Mouse (Mus musculus) hindbrain, embryonic 11.5 days (tissue): ENCODE data around the gene Fars2. TPM values are rescaled to one million over a fixed set of nuclear protein-coding genes. Genes with fewer than 3 reads are reported as not detected.

Experiments used
- ATAC-seq: fragments of 200-750 bp; cut with Nextera tagmentation; 2 replicates; pipeline ENCODE4 v1.8.0; 2017; ENCODE audit warnings: mild to moderate bottlenecking, moderate TSS enrichment, moderate library complexity; ENCODE audit not compliant: low FRiP score
- DNase-seq: peaks from one replicate; pipeline ENCODE4 v3.0.0-alpha.2; 2015; ENCODE audit warnings: low spot score
- H3K27ac ChIP-seq: fragments of 300-500 bp; sonication (generic); 2 replicates; pipeline ENCODE4 v1.5.1; 2014; ENCODE audit warnings: mild to moderate bottlenecking, low read depth, low read length
- H3K27me3 ChIP-seq: fragments of 300-500 bp; sonication (generic); 2 replicates; pipeline ENCODE4 v1.6.1; 2014; ENCODE audit warnings: mild to moderate bottlenecking, low read length, moderate library complexity, mixed read lengths; ENCODE audit not compliant: control insufficient read depth, insufficient read depth
- H3K36me3 ChIP-seq: fragments of 300-500 bp; sonication (generic); 2 replicates; pipeline ENCODE4 v1.6.1; 2014; ENCODE audit warnings: mild to moderate bottlenecking, low read length, moderate library complexity, mixed read lengths; ENCODE audit not compliant: control insufficient read depth, insufficient read depth
- H3K4me1 ChIP-seq: fragments of 300-500 bp; sonication (generic); replicated peaks from 2 replicates; pipeline ENCODE4 v1.6.1; 2014; ENCODE audit warnings: low read length, mixed read lengths; ENCODE audit not compliant: control insufficient read depth, insufficient read depth
- H3K4me2 ChIP-seq: fragments of 300-500 bp; sonication (generic); replicated peaks from 2 replicates; pipeline ENCODE4 v1.6.1; 2014; ENCODE audit warnings: mild to moderate bottlenecking, low read depth, low read length
- H3K4me3 ChIP-seq: fragments of 300-500 bp; sonication (generic); 2 replicates; pipeline ENCODE4 v1.5.1; 2014; ENCODE audit warnings: low read depth, low read length
- H3K9ac ChIP-seq: fragments of 300-500 bp; sonication (generic); 2 replicates; pipeline ENCODE4 v1.6.1; 2014; ENCODE audit warnings: low read depth, low read length
- H3K9me3 ChIP-seq: fragments of 300-500 bp; sonication (generic); 2 replicates; pipeline ENCODE4 v1.6.1; 2016; ENCODE audit warnings: low read length; ENCODE audit not compliant: control insufficient read depth
- WGBS: fragments of 180-500 bp; shearing (Covaris S2); extraction: QIAGEN DNeasy Blood & Tissue Kit; methylation state at CpG from one replicate; pipeline ENCODE4 v1.1.7; 2014; 5-methylcytosine and 5-hydroxymethylcytosine counted together
- polyA plus RNA-seq: library from polyadenylated mRNA; unstranded; fragments of >200 nt; fragmentation: Nextera tagmentation; extraction: Ambion mirVana; gene quantifications from 2 replicates; pipeline ENCODE4 v1.2.1, GENCODE M21; 2014

Fars2 gene
- polyA plus RNA-seq, 1 experiment from 2014 or later, result 31.1 TPM

- H3K27ac ChIP-seq, result no peak overlapping the region
- ATAC-seq (no peak), DNase-seq (no peak)
- no peaks in the 10 kb centered on the region for H3K4me1 ChIP-seq
- H3K4me2 ChIP-seq, result no peak overlapping the region
- no peak overlapping the region for H3K4me3 ChIP-seq
- H3K9me3 ChIP-seq, result no peaks in the 10 kb centered on the region
- H3K27me3 ChIP-seq, result no peaks in the 10 kb centered on the region
- no peaks in the 10 kb centered on the region for H3K36me3 ChIP-seq
- H3K9ac ChIP-seq, result no peak overlapping the region
- WGBS, result 86% methylated on average over 5 of the region's 5 CpGs
These were observed 20.4 kb upstream of the Fars2 start for GRCm38 (mm10) chr13:36096684-36097383.

DNA sequence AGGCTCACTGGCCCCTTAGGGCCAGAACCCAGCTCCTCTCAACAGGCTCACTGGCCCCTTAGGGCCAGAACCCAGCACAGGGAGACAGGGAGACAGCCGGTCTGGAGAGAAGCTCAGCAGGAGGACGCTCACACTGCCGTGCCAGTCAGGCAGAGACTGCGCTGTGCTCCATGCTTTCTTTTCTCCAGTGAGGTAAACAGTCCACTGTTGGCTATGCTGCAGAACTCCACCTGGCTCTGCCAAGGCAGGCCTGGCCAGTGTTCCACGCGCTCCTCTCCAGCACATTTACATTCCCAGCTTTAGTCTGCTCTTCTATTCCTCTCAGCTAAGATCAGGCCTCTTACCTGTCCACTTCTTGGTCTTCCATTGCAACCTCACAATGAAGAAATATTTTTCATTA lies 11.6 kb upstream of the Fars2 start:
- ATAC-seq (no peak), DNase-seq (no peak)
- no peak overlapping the region for H3K9ac ChIP-seq
- H3K9me3 ChIP-seq, result no peaks in the 10 kb centered on the region
- 78% methylated on average over 6 of the region's 6 CpGs for WGBS
- H3K27ac ChIP-seq, result no peak overlapping the region
- no peak overlapping the region for H3K4me3 ChIP-seq
- no peaks in the 10 kb centered on the region for H3K27me3 ChIP-seq
- H3K4me2 ChIP-seq, result no peak overlapping the region
- H3K4me1 ChIP-seq, result no peaks in the 10 kb centered on the region
- H3K36me3 ChIP-seq, result no peaks in the 10 kb centered on the region

DNA sequence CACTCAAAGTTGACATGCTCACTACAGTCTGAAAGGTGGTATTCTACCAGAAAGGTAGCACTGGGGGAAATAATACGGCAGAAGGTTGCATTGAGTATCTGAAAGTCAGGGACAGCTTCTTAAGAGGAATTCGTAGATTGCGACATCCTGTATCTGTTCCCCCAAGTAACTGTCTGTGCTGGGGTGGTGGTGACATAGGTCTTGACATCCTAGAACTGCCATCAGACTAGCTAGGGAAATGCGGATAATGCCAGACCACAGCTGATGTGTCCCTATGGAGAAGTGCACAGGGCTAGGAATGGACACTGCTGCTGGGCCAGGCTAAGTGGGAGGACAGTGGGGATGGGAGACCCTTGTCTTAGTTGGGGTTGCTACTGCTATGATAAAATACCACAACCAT lies 8.7 kb upstream of the Fars2 start:
- no peak for DNase-seq
- no peaks in the 10 kb centered on the region for H3K27me3 ChIP-seq
- no peaks in the 10 kb centered on the region for H3K9me3 ChIP-seq
- no peak overlapping the region for H3K9ac ChIP-seq
- ATAC-seq, result no peak
- no peak overlapping the region for H3K4me2 ChIP-seq
- no peak overlapping the region for H3K4me3 ChIP-seq
- 98% methylated on average over 4 of the region's 4 CpGs for WGBS
- H3K36me3 ChIP-seq, result no peaks in the 10 kb centered on the region
- H3K4me1 ChIP-seq, result no peaks in the 10 kb centered on the region
- no peak overlapping the region for H3K27ac ChIP-seq

GRCm38 (mm10) chr13:36111331-36111730 lies 5.9 kb upstream of the Fars2 start:
- H3K9me3 ChIP-seq, result no peaks in the 10 kb centered on the region
- 84% methylated on average over 2 of the region's 2 CpGs for WGBS

GRCm38 (mm10) chr13:36113181-36113580 lies 4.0 kb upstream of the Fars2 start:
- no peaks in the 10 kb centered on the region for H3K4me1 ChIP-seq
- no peaks in the 10 kb centered on the region for H3K36me3 ChIP-seq
- H3K27ac ChIP-seq, result no peak overlapping the region
- H3K9ac ChIP-seq, result no peak overlapping the region
- no peak for ATAC-seq
- WGBS, result 87% methylated on average over 5 of the region's 5 CpGs
- H3K4me3 ChIP-seq, result no peak overlapping the region
- no peak overlapping the region for H3K4me2 ChIP-seq
- H3K27me3 ChIP-seq, result no peaks in the 10 kb centered on the region
- no peak for DNase-seq
- no peaks in the 10 kb centered on the region for H3K9me3 ChIP-seq

More at GRCm38 (mm10) chr13:36111331-36111730, 5.9 kb upstream of the Fars2 start:
- H3K4me2 ChIP-seq, result no peak overlapping the region
- H3K4me1 ChIP-seq, result no peaks in the 10 kb centered on the region
- ATAC-seq (no peak), DNase-seq (no peak)
- H3K9ac ChIP-seq, result no peak overlapping the region
- H3K27ac ChIP-seq, result no peak overlapping the region
- H3K36me3 ChIP-seq, result no peaks in the 10 kb centered on the region
- no peaks in the 10 kb centered on the region for H3K27me3 ChIP-seq
- no peak overlapping the region for H3K4me3 ChIP-seq

DNA sequence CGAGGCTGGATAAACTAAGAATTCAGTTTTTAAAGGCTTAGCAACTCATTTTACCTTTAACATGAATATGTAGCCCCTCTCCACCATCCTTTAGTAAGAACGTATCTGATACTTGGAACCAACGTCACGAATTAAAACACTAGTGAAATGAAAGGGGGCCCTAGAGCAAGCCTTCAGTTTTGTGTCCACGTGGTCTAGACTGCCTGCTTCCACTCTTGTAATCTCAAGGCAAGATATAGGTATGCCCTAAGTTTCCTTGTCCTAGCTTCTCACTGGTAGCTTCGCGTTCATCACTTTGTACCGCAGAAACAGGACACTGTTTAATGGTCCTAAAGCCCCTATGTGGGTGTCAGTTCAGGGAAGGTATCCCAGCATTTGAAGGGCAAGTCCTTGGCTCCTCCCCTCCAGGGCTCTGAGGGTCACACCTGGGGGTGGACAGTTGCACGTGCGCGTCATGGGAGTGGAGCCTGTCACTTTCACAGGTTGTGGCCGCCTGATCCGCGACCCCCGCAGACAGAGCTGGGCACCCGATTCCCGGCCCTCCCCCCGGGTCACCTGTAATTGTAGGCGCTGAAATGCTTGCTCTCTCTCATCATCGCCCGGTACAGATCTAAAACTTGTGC lies 581 bp upstream of the Fars2 start:
- Histone ChIP-seq H3K9ac (peak overlapping the region; percentile 62), H3K4me3 (peak overlapping the region; percentile 69), H3K4me2 (peak overlapping the region; percentile 84), H3K9me3 (no peaks in the 10 kb centered on the region), H3K36me3 (no peaks in the 10 kb centered on the region), H3K4me1 (no peaks in the 10 kb centered on the region), H3K27ac (no peak overlapping the region), H3K27me3 (no peaks in the 10 kb centered on the region)
- DNase-seq, result peak; percentile 36
- ATAC-seq, result peak; percentile 45
- WGBS, result 9% methylated on average over 21 of the region's 21 CpGs

DNA sequence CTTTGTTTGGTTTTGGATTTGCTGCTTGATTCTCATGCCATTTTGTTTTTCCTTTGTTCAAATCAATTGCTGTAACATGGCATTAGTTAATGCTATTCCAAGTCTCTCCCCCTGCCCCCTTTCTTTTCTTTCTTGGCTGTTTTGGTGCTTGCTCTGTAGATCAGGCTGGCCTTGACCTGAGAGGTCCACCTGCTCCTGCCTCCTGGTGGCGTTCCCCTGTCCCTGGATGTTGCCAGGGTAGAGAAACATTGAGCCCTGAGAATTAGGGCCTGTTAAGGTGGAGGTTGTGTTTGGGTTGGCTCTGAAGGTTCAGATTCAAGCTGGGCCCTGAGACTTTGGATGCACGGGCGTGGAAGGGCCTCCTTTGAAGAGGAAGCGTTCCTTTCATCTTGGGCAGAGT lies 2.5 kb downstream of the Fars2 start:
- no peak for DNase-seq
- H3K4me3 ChIP-seq, result no peak overlapping the region
- H3K4me2 ChIP-seq, result no peak overlapping the region
- WGBS, result 79% methylated on average over 4 of the region's 4 CpGs
- no peak overlapping the region for H3K27ac ChIP-seq
- no peaks in the 10 kb centered on the region for H3K27me3 ChIP-seq
- H3K36me3 ChIP-seq, result no peaks in the 10 kb centered on the region
- no peak for ATAC-seq
- no peaks in the 10 kb centered on the region for H3K4me1 ChIP-seq
- H3K9ac ChIP-seq, result no peak overlapping the region
- H3K9me3 ChIP-seq, result no peaks in the 10 kb centered on the region

DNA sequence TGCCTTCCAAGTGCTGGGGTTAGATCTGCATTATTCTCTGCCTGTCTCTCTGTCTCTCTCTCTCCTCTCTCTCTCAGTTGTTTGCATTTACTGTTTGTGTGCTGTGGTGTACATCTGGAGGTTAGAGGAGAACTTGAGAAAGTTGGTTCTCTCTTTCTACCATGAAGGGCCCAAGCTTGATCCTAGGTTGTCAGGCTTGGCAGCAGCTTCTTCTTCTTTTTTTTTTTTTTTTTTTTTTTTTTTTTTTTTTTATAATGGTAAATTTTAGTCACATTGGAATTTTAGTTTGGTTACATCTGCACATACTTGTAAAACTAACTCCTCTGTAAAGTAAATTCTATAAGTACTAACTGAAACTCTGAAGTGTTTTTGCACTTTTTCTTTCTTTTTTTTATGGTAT lies 3.4 kb downstream of the Fars2 start:
- Histone ChIP-seq H3K4me2 (no peak overlapping the region), H3K9ac (no peak overlapping the region), H3K27me3 (no peaks in the 10 kb centered on the region), H3K4me3 (no peak overlapping the region), H3K9me3 (no peaks in the 10 kb centered on the region), H3K4me1 (no peaks in the 10 kb centered on the region), H3K36me3 (no peaks in the 10 kb centered on the region), H3K27ac (no peak overlapping the region)
- DNase-seq (no peak), ATAC-seq (no peak)

GRCm38 (mm10) chr13:36129360-36130054 lies 12.3 kb downstream of the Fars2 start:
- DNase-seq (no peak), ATAC-seq (no peak)
- Histone ChIP-seq H3K4me1 (no peaks in the 10 kb centered on the region), H3K9me3 (no peaks in the 10 kb centered on the region), H3K4me3 (no peak overlapping the region), H3K27me3 (no peaks in the 10 kb centered on the region), H3K4me2 (no peak overlapping the region), H3K9ac (no peak overlapping the region), H3K36me3 (no peaks in the 10 kb centered on the region), H3K27ac (no peak overlapping the region)
- whole genome bisulfite sequencing, result 85% methylated on average over 2 of the region's 2 CpGs
